Comparison of ENCODE assay signal across 25 mouse cellular contexts in the genomic region with DNA sequence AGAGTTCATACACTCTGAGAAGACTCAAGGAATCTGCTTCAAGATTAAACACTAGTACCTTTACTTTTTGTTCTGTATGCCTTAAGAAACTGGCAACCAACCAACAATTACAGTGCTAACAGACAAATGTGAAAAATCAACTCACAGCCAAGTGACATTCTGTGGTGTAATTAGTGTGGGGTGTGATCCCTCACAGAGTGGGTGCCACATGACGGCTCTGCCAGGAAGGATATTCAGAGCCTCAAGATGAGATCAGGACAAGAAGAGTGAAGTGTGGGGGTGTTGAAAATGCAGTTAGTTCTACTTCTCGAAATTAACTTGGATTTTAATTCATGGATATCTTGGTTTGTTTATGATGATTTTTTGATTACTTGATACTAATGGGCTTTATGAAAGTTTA.
"Had no signal": no experiment of that assay in that cellular context is flagged by ENCODE, and none has a peak within 500 bp of the region (broad histone marks: within the 10 kb centered on the region; RNA-seq: fewer than 3 reads in every experiment).

No protein-coding gene starts in this region.

- H3K36me3 ChIP-seq: limb, embryonic 10.5 days; limb, embryonic 13.5 days; liver, embryonic 12.5 days; liver, embryonic 15.5 days; lung, embryonic 15.5 days; midbrain, embryonic 10.5 days; midbrain, embryonic 13.5 days; neural tube, embryonic 13.5 days; stomach, embryonic 15.5 days had no signal

- H3K27ac ChIP-seq: kidney, postnatal 0 days; limb, embryonic 10.5 days; limb, embryonic 13.5 days; liver, embryonic 12.5 days; liver, embryonic 15.5 days; lung, embryonic 15.5 days; midbrain, embryonic 10.5 days; midbrain, embryonic 13.5 days; neural tube, embryonic 13.5 days; stomach, embryonic 15.5 days had no signal

- H3K4me3 ChIP-seq: limb, embryonic 10.5 days; limb, embryonic 13.5 days; liver, embryonic 12.5 days; liver, embryonic 15.5 days; lung, embryonic 15.5 days; megakaryocyte, embryonic 14.5 days; midbrain, embryonic 10.5 days; midbrain, embryonic 13.5 days; myocyte; neural tube, embryonic 13.5 days; stomach, embryonic 15.5 days had no signal

- DNase-seq: kidney, adult 2 months; kidney, postnatal 25 days; layer of hippocampus, postnatal 36 days; liver; lung, adult 18-20 months; lung, postnatal 10 days; lung, postnatal 36 days; retina, postnatal 1 day; right cerebral cortex, postnatal 4 days; spleen, adult 18-20 months; thymus, adult 18-20 months; thymus, postnatal 36 days had no signal

- H3K9me3 ChIP-seq: limb, embryonic 10.5 days; limb, embryonic 13.5 days; liver, embryonic 12.5 days; liver, embryonic 15.5 days; lung, embryonic 15.5 days; midbrain, embryonic 10.5 days; midbrain, embryonic 13.5 days; neural tube, embryonic 13.5 days; stomach, embryonic 15.5 days had no signal

- H3K9ac ChIP-seq: limb, embryonic 13.5 days; liver, embryonic 12.5 days; liver, embryonic 15.5 days; lung, embryonic 15.5 days; midbrain, embryonic 13.5 days; neural tube, embryonic 13.5 days; stomach, embryonic 15.5 days had no signal

- H3K27me3 ChIP-seq: limb, embryonic 13.5 days; liver, embryonic 12.5 days; liver, embryonic 15.5 days; lung, embryonic 15.5 days; megakaryocyte, embryonic 14.5 days; midbrain, embryonic 13.5 days; neural tube, embryonic 13.5 days; stomach, embryonic 15.5 days had no signal

- H3K4me1 ChIP-seq: limb, embryonic 10.5 days; limb, embryonic 13.5 days; liver, embryonic 12.5 days; liver, embryonic 15.5 days; lung, embryonic 15.5 days; megakaryocyte, embryonic 14.5 days; midbrain, embryonic 10.5 days; midbrain, embryonic 13.5 days; neural tube, embryonic 13.5 days; stomach, embryonic 15.5 days had no signal

- H3K4me2 ChIP-seq: limb, embryonic 13.5 days; liver, embryonic 12.5 days; liver, embryonic 15.5 days; lung, embryonic 15.5 days; midbrain, embryonic 13.5 days; neural tube, embryonic 13.5 days; stomach, embryonic 15.5 days had no signal

- ATAC-seq: liver, embryonic 12.5 days; midbrain, embryonic 13.5 days; midbrain, embryonic 16.5 days had no signal
